Mouse (Mus musculus) hematopoietic stem cell, adult 5-6 weeks (primary cell): ENCODE results near the gene Gm867. TPM values are rescaled to one million over a fixed set of nuclear protein-coding genes. Genes with fewer than 3 reads are reported as not detected.

Experiments used
- ATAC-seq, 2 experiments: fragments of 125-278 bp in 1 of 2; replicated peaks in 1 of 2; 2 replicates each; pipeline ENCODE4 v1.8.0; 2016 to 2017; ENCODE audit warnings: inconsistent platforms in 2 of 2, mild to moderate bottlenecking in 2 of 2, moderate number of reproducible peaks in 2 of 2, low read depth in 1 of 2, moderate TSS enrichment in 1 of 2; ENCODE audit not compliant: low FRiP score in 2 of 2, poor library complexity in 2 of 2, severe bottlenecking in 2 of 2, insufficient read depth in 1 of 2, low TSS enrichment in 1 of 2
- total RNA-seq: library from RNA; stranded (forward); fragments of 172-1452, 232-1000 nt; gene quantifications from 2 replicates; pipeline ENCODE4 v1.2.3, GENCODE M21; 2017

The Gm867 gene
- not detected in 2 replicates for total RNA-seq

DNA sequence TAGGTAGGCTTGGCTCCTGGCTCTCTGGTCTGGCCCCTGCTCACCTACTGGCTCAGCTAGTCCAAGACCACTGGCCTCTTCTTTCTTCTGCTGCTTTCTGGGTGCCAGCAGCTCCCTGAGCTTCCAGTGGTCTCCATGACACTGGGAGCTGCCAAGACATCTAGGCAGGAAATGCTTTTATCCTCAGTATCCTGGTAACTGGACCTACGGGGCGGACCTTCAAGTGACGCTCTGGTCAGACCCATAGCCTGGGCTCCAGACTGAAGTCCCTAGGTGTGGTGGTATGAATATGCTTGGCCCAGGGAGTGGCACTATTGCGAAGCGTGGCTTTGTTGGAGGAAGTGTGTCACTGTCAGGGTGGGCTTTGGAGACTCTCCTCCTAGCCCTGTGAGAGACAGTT is at the start of gene Gm867:
TSS of gene Gm867 (minus strand) at position 153 of the 400 bp plus-strand sequence.
- no peak for ATAC-seq

GRCm38 (mm10) chr10:75979432-75979831 is 39.0 kb upstream of the Gm867 start:
- no peak for ATAC-seq

GRCm38 (mm10) chr10:75978835-75979157 is 38.3 kb upstream of the Gm867 start:
- ATAC-seq = no peak

GRCm38 (mm10) chr10:75978119-75978834 is 37.8 kb upstream of the Gm867 start:
- peak; percentile 92 to 93 for ATAC-seq

GRCm38 (mm10) chr10:75975216-75975615 is 34.7 kb upstream of the Gm867 start:
- no peak for ATAC-seq

- ATAC-seq = no peak
Measured at GRCm38 (mm10) chr10:75973846-75974245, 33.4 kb upstream of the Gm867 start.

DNA sequence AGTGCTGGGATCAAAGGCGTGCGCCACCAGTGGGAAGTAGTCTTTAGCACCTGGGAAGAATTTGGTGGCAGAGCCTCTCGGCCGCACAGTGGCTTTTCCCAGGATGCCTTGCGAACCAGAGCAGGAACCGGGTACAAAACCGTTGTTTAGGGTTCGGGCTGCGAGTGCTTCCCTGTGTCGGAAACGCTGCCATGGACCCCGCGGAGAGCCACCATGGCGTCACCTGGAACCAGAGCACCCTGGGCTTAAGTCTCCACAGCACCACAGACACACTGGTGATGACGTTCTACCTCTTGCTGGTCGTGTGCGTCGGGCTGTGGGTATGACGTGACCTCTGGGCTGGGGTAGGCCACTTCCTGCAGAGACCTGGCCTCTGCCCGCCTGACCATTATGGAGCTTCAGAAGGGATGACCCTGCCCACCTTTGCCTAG is 13.9 kb upstream of the Gm867 start, which contains the start of gene Gm5134:
TSS of gene Gm5134 (plus strand) at position 134 of the 431 bp plus-strand sequence.
- ATAC-seq = peak; percentile 34 to 42; a peak in 3 of 4 replicates

DNA sequence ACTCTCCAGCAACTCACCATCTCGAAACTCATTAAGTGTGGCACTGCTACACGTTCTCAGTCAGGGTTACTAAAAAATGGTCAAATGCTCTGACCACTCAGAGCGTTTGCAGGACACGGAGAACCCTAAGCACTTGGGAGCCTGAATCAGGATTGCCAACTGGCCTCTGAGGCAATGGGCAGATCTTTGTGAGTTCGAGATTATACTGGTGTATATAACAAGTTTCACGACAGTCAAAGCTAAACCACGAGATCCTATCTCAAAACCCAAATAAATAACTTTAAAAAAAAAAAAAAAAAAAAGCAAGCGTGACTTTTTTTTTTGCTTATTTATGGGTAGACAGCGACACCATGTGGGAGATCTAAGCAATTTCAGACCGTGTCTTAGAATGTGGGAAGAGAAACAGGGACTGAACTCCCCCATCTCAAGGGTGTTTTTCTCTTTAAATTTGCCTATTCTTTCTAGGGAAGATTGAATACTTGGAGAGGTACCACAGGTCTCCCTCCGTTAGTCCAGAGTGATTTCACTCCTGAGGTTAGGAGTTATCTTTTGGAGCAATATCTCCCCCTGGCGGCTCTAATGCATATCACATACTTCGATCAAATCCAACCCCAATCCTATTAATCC is 11.1 kb upstream of the Gm867 start:
- ATAC-seq = peak; percentile 36 to 38; a peak in 2 of 4 replicates

DNA sequence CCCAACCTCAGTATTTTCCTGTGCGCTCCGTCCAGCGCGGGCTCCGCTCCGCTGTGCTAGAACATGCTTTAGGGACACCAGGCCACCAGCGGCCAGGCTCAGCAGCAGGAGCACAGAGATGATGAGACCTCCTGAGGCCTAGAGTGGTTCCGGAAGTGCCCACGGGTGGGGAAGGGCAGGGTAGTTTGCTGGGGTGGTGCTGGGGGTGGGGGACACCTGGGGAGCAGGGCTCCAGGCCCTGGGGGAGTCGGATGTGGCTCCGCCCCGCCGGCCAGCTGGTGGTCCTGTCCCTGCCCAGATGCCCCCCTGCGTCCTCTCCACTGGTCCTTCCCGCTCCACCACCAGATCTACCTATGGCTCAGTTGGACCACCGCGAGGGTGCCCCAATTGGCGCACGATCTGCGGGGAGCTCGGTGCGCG is 10.3 kb upstream of the Gm867 start:
- no peak for ATAC-seq

DNA sequence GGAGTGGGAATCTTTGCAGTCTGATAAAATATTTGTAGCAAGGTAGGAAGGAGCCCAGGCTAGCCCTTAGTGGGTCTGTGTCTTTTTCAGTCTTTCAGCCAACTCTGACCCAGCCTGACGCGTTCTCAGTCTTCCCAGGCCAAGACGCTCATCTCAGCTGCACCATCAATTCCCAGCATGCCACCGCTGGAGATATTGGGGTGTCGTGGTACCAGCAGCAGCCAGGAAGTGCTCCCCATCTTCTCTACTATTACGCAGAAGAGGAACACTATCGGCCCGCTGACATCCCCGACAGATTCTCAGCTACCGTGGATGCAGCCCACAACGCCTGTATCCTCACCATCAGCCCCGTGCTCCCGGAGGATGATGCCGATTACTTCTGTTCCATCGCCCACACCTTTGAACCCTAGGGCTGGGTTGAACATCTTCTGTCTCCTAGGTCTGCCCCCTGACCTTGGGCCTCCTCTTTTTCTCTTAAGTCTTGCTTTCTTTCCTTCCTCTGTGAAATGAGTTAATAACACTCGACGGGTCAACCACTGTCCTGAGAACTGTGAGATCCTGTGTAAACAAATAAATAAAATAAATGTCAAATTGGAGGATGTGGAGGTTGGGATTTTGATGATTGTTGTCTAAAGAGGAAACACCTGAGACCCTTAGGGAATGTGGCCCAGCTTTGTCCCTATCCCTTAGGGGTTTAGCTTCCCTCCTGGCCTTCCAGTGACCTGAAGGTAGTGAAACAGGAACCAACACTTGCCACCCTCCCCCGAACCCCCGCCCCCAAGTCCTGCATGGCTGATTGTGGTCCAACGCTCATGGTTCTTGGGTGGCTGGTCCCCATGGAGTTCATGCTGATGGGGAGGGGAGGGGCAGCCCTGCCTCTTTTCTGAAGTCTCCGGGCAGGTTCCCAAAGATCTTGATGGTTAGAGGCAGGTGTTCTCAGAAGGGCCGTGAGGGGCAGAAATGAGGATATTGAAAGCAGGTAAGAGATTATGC is 8.9 kb upstream of the Gm867 start:
- no peak for ATAC-seq

DNA sequence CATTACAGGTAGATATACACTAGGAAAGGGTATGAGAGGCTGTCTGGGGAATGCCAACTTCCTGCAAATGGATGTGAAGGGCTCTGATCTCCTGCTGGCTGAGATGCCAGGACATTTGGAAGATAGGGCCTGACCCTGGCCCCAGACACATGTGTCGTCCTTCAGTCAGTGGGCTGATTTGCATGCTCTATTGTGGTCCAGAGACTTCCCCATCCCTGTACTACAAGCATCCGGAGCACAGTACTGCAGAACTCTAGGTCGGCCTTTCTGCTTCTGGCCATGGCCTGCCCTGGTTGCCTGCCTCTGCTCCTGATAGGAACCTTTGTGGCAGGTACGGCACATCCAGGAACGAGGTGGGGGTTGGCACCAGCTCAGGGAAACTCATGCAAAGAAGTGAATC is 7.6 kb upstream of the Gm867 start:
- no peak for ATAC-seq

- ATAC-seq = no peak
Measured at GRCm38 (mm10) chr10:75945896-75946295, 5.4 kb upstream of the Gm867 start.

DNA sequence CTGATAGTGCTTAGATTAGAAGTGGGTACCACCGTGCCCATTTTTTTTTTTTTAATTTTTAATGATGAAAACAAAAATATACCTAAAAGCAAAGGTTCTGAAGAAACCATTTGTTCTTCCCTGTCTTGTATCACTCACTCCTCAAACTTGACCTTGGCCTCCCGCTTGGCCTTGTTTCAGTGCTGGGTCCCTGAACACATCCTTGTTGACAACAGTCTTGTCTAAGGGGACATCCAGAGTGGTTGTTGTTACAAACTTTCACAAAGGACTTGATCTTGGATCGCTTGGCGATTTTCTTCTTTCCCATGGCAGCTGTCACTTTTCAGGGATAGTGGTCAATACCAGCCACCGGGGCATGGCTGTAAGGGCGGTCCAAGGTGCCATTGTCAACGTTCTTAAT is 4.7 kb upstream of the Gm867 start:
- ATAC-seq = no peak

GRCm38 (mm10) chr10:75944066-75944772 is 3.7 kb upstream of the Gm867 start:
- ATAC-seq = no peak

DNA sequence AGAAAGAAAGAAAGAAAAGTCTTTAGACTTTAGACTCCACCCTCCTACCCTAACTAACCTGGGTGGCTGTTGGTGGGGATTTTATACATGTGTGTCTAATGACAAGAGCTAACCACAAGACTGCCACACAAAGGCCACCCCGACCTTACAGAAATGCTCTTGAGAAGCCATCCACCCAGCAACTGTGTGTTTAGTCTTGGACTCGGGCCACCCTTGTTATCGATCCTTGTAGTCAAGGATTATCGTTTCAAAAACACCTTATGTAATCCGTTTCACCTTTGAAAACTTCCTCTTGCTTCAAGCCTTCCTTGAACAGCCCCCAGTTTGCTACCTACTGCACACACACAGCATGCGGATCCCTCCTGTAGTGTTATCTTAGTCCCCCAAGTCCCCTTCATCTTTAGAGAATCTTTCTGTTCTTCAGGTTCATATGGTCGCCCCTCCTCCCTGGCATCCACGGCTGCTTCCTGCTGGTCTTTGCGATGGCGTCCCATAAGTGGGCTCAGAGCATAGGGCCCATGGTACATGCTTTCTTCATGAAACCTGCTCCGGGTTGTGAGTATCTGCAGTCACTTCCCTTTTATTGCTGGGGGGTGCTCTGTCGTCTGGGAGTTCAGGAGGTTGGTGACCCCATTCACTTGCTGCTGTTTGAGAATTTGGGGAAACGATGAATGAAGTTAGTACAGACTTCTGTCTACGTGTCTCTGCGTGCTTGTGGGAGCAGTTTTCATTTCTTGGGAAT is 2.4 kb upstream of the Gm867 start, which contains the start of gene Vpreb3:
TSS of gene Vpreb3 (plus strand) at position 322 of the 742 bp plus-strand sequence.
- ATAC-seq = peak in 1 of 2 experiments; percentile 42; a peak in 1 of 4 replicates

DNA sequence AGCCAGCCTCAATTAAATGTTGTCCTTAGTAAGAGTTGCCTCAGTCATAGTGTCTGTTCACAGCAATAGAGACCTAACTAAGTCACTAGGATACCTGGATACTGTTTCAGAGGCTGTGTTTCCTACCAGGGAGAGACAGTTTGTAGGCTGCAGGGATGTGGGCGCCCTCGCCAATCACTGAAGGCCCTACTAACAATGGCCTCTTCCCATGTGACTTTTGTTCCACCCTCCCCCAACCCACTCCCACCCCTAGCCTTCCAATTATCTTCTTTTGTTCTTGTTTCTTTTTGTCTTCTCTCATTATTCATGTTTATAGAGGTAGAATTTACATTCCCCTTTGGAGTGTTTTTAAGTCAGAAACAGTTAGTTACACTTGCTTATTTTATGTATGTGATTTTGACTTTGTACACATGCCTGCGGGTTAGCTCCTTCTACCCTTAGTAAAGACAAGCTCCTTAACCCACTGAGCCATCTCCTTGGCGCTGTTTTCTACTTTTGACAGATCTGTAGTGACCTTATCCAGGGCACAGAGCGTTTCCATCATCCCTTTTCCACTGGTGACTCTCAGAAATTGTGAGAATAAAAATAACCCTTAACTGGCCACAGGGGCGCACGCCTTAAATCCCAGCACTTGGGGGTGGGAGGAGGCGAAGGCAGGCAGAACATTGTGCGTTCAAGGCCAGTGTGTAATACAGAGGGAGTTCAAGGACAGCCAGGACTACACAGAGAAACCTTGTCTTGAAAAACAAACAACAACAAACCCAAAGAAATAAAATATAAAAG is 761 bp upstream of the Gm867 start:
- no peak for ATAC-seq
